Mouse (Mus musculus) testis, adult 2 months (tissue): ENCODE measurements around the gene Ubl3.

ENCODE experiments used
- CTCF ChIP-seq: fragments of 200-500 bp; IDR thresholded peaks from 2 replicates; pipeline ENCODE4 v1.5.1; 2012; ENCODE audit warnings: low read depth, mild to moderate bottlenecking, inconsistent platforms, low read length, moderate library complexity; ENCODE audit not compliant: control insufficient read depth, insufficient read depth, insufficient replicate concordance
- POLR2A ChIP-seq: fragments of 200-500 bp; IDR thresholded peaks from 2 replicates; pipeline ENCODE4 v1.6.1; 2012; ENCODE audit warnings: low read depth, mild to moderate bottlenecking, inconsistent platforms, low read length, moderate library complexity; ENCODE audit not compliant: control insufficient read depth

DNA sequence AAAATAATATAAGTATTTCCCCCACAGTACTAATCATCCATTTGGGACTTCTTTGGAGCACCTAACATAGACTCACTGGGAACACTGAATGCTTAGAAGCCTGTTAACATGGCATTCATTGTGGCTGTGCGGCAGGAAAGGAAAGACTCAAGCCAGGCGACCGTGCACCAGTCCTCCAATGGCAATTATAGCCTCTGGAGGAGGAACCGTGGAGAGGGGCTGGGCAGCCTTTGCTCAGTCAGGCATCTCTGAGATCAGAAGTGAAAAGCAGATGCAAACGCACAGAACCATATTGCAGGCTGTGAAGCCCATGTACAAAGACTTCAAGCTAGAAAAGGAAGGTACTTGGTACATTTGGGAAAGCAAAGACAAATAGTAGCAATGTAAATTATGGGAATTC is 20.4 kb downstream of the Ubl3 start:
- TF ChIP-seq CTCF: no peak
- TF ChIP-seq POLR2A: no peak
